Comparison of ENCODE assay signal across 23 mouse cellular contexts in genomic region chr1:180729231-180729630, GRCm38 (mm10). TPM values are rescaled to one million over a fixed set of nuclear protein-coding genes. Genes with fewer than 3 reads are reported as not detected.
DNase-seq lines count a peak whose midpoint lies in the region; ATAC-seq and TF ChIP-seq lines count a peak whose summit lies in the region.
"Had no signal": no experiment of that assay in that cellular context is flagged by ENCODE, and none has a peak within 500 bp of the region (broad histone marks: within the 10 kb centered on the region; RNA-seq: fewer than 3 reads in every experiment).

No protein-coding gene starts in this region.

- no peak overlapping the region for H3K4me3 ChIP-seq in heart, embryonic 10.5 days
- H3K4me3 ChIP-seq in liver, embryonic 14.5 days (ENCODE audit: insufficient read depth in 1 of 2, low read depth in 2 of 2, low read length in 2 of 2): no peak overlapping the region
- H3K4me3 ChIP-seq in liver, postnatal 0 days (ENCODE audit: low read depth, low read length): no peak overlapping the region
- H3K4me3 ChIP-seq in liver, embryonic 15.5 days (replicated peaks): no peak overlapping the region
- H3K4me3 ChIP-seq in forebrain, embryonic 12.5 days (replicated peaks): no peak overlapping the region
- H3K4me3 ChIP-seq: embryonic facial prominence, embryonic 10.5 days; gastrocnemius, adult 2 months; heart, embryonic 15.5 days; hindbrain, embryonic 10.5 days had no signal

- H3K4me1 ChIP-seq in heart, embryonic 10.5 days: peaks cover 30% of the 10 kb centered on the region
- peaks cover 25 to 35% of the 10 kb centered on the region in 2 experiments for H3K4me1 ChIP-seq in liver, embryonic 14.5 days (replicated peaks; ENCODE audit: control insufficient read depth in 2 of 2, insufficient read depth in 2 of 2, low read length in 1 of 2)
- H3K4me1 ChIP-seq in liver, postnatal 0 days (ENCODE audit: insufficient read depth): peaks cover 39% of the 10 kb centered on the region
- peaks cover 59% of the 10 kb centered on the region for H3K4me1 ChIP-seq in liver, embryonic 15.5 days (replicated peaks)
- peaks cover 29% of the 10 kb centered on the region for H3K4me1 ChIP-seq in forebrain, embryonic 12.5 days

- no peak overlapping the region for H3K9ac ChIP-seq in liver, embryonic 14.5 days (replicated peaks)
- no peak overlapping the region for H3K9ac ChIP-seq in liver, postnatal 0 days (replicated peaks)
- no peak overlapping the region for H3K9ac ChIP-seq in liver, embryonic 15.5 days
- H3K9ac ChIP-seq in forebrain, embryonic 12.5 days: no peak overlapping the region
- H3K9ac ChIP-seq: heart, embryonic 15.5 days; hindbrain, embryonic 14.5 days had no signal

- H3K36me3 ChIP-seq in heart, embryonic 10.5 days: peaks cover 7% of the 10 kb centered on the region
- H3K36me3 ChIP-seq in liver, embryonic 14.5 days (replicated peaks; ENCODE audit: control insufficient read depth, insufficient read depth, low read depth): peaks cover 6% of the 10 kb centered on the region; the same call in 1 of the 2 replicates
- peaks cover 4% of the 10 kb centered on the region for H3K36me3 ChIP-seq in liver, postnatal 0 days (replicated peaks; ENCODE audit: insufficient read depth, low read length)
- H3K36me3 ChIP-seq in liver, embryonic 15.5 days (replicated peaks): peaks cover 6% of the 10 kb centered on the region
- peaks cover 1% of the 10 kb centered on the region for H3K36me3 ChIP-seq in forebrain, embryonic 12.5 days (replicated peaks)

- no peak for ATAC-seq in liver, embryonic 14.5 days (ENCODE audit: insufficient read depth)
- no peak for ATAC-seq in liver, postnatal 0 days
- no peak for ATAC-seq in liver, embryonic 15.5 days (ENCODE audit: insufficient read depth)
- ATAC-seq in forebrain, embryonic 12.5 days (ENCODE audit: low FRiP score): no peak
- ATAC-seq: forebrain, embryonic 14.5 days had no signal

- no peak overlapping the region for H3K27ac ChIP-seq in heart, embryonic 10.5 days
- no peak overlapping the region for H3K27ac ChIP-seq in liver, embryonic 14.5 days
- H3K27ac ChIP-seq in liver, postnatal 0 days (ENCODE audit: low read depth): no peak overlapping the region
- peak overlapping the region; percentile 34; the same call in 1 of the 2 replicates for H3K27ac ChIP-seq in liver, embryonic 15.5 days (replicated peaks)
- H3K27ac ChIP-seq in forebrain, embryonic 12.5 days: no peak overlapping the region
- H3K27ac ChIP-seq: embryonic facial prominence, embryonic 10.5 days; gastrocnemius, adult 2 months; heart, embryonic 15.5 days; hindbrain, embryonic 10.5 days; hindbrain, embryonic 14.5 days had no signal

- peak overlapping the region; percentile 20 for H3K4me2 ChIP-seq in liver, embryonic 14.5 days (ENCODE audit: low read depth)
- no peak overlapping the region for H3K4me2 ChIP-seq in liver, postnatal 0 days (ENCODE audit: low read depth, low read length)
- 0 out of 2 replicates have a peak overlapping the region, but pooled peaks have one; percentile 18 for H3K4me2 ChIP-seq in liver, embryonic 15.5 days
- H3K4me2 ChIP-seq in forebrain, embryonic 12.5 days: no peak overlapping the region
- H3K4me2 ChIP-seq: heart, embryonic 11.5 days; heart, embryonic 15.5 days; hindbrain, embryonic 14.5 days had no signal

- 90% methylated on average over 3 of the region's 3 CpGs for WGBS in heart, embryonic 10.5 days
- 75% methylated on average over 3 of the region's 3 CpGs for WGBS in liver, embryonic 14.5 days (ENCODE audit: insufficient replicate concordance)
- 75% methylated on average over 3 of the region's 3 CpGs for WGBS in liver, postnatal 0 days (ENCODE audit: insufficient replicate concordance)
- WGBS in liver, embryonic 15.5 days (ENCODE audit: insufficient replicate concordance): 78% methylated on average over 3 of the region's 3 CpGs
- WGBS in forebrain, embryonic 12.5 days: 98% methylated on average over 3 of the region's 3 CpGs

- no peak for TF ChIP-seq EP300 in liver, embryonic 14.5 days (IDR thresholded peaks at IDR 0.05; ENCODE audit: low read depth)
- TF ChIP-seq EP300 in liver, postnatal 0 days (IDR thresholded peaks at IDR 0.05; ENCODE audit: low read depth): no peak

- H3K9me3 ChIP-seq in heart, embryonic 10.5 days: no peaks in the 10 kb centered on the region
- no peaks in the 10 kb centered on the region for H3K9me3 ChIP-seq in liver, embryonic 14.5 days (ENCODE audit: control insufficient read depth, low read length)
- H3K9me3 ChIP-seq in liver, postnatal 0 days (ENCODE audit: low read length): no peaks in the 10 kb centered on the region
- no peaks in the 10 kb centered on the region for H3K9me3 ChIP-seq in liver, embryonic 15.5 days (replicated peaks)
- no peaks in the 10 kb centered on the region for H3K9me3 ChIP-seq in forebrain, embryonic 12.5 days
- H3K9me3 ChIP-seq: embryonic facial prominence, embryonic 10.5 days; heart, embryonic 15.5 days; hindbrain, embryonic 10.5 days had no signal

- no peak for TF ChIP-seq CTCF in liver, embryonic 14.5 days (IDR thresholded peaks at IDR 0.05; ENCODE audit: low read depth)
- TF ChIP-seq CTCF in liver, postnatal 0 days (IDR thresholded peaks at IDR 0.05; ENCODE audit: low read depth): no peak

- DNase-seq in heart, embryonic 10.5 days (ENCODE audit: low spot score): peak; percentile 53
- no peak for DNase-seq in heart, postnatal 4 days
- DNase-seq in liver, embryonic 14.5 days (ENCODE audit: low read depth in 3 of 3, low spot score in 3 of 3): no peak
- no peak for DNase-seq in liver, postnatal 0 days
- DNase-seq in gastrocnemius, postnatal 10 days: no peak
- DNase-seq: adrenal gland, adult 2 months; adrenal gland, postnatal 36 days; cerebellum, adult 2 months; cerebellum, postnatal 10 days; gastrocnemius, adult 2 months; heart, adult 18-20 months; heart, postnatal 14 days had no signal

- H3K27me3 ChIP-seq in heart, embryonic 10.5 days (ENCODE audit: insufficient read depth, poor library complexity, severe bottlenecking): no peaks in the 10 kb centered on the region
- H3K27me3 ChIP-seq in liver, embryonic 14.5 days (ENCODE audit: control insufficient read depth, insufficient read depth, low read length): no peaks in the 10 kb centered on the region
- H3K27me3 ChIP-seq in liver, postnatal 0 days (ENCODE audit: insufficient read depth, low read length): no peaks in the 10 kb centered on the region
- no peaks in the 10 kb centered on the region for H3K27me3 ChIP-seq in liver, embryonic 15.5 days
- no peaks in the 10 kb centered on the region for H3K27me3 ChIP-seq in forebrain, embryonic 12.5 days
- H3K27me3 ChIP-seq: CH12.LX; heart, embryonic 15.5 days had no signal

RNA-seq across cellular contexts. Expression of gene Acbd3, which starts 3.4 kb away (rescaled TPM):
- 20.5 and 24.5 TPM in 2 replicates for polyA plus RNA-seq in heart, embryonic 10.5 days (2016; fragmentation: Nextera tagmentation; extraction: Ambion mirVana)
- total RNA-seq in heart, postnatal 4 days (2021): 10 to 100 TPM; 35.8 to 36.5 TPM
- 6.4 and 9.8 TPM in 2 replicates for polyA plus RNA-seq in liver, embryonic 14.5 days (2012; rRNA removed)
- polyA plus RNA-seq in liver, embryonic 14.5 days (2014; fragmentation: Nextera tagmentation; extraction: Ambion mirVana): 7.2 and 8.2 TPM in 2 replicates
- polyA plus RNA-seq in liver, postnatal 0 days (2015; fragmentation: Nextera tagmentation; extraction: Ambion mirVana): 7.3 and 7.9 TPM in 2 replicates
- polyA plus RNA-seq in liver, embryonic 15.5 days (2015; fragmentation: Nextera tagmentation; extraction: Ambion mirVana): 7.6 and 8.3 TPM in 2 replicates
- 22.5 and 23.7 TPM in 2 replicates for polyA plus RNA-seq in forebrain, embryonic 12.5 days (2016; fragmentation: Nextera tagmentation; extraction: Ambion mirVana)
- 10 to 100 TPM; 22.0 to 27.7 TPM for total RNA-seq in gastrocnemius, postnatal 10 days (2021)

RNA-seq across cellular contexts. Expression of gene Mixl1, which starts 32.4 kb away (rescaled TPM):
- polyA plus RNA-seq in heart, embryonic 10.5 days (2016; fragmentation: Nextera tagmentation; extraction: Ambion mirVana): 0.26 and 0.62 TPM in 2 replicates
- not detected for total RNA-seq in heart, postnatal 4 days (2021)
- polyA plus RNA-seq in liver, embryonic 14.5 days (2012; rRNA removed): 0.15 and 0.18 TPM in 2 replicates
- polyA plus RNA-seq in liver, embryonic 14.5 days (2014; fragmentation: Nextera tagmentation; extraction: Ambion mirVana): 0.18 and 0.30 TPM in 2 replicates
- polyA plus RNA-seq in liver, postnatal 0 days (2015; fragmentation: Nextera tagmentation; extraction: Ambion mirVana): 0.08 TPM in 1 of 2 replicates, not detected in the other
- 0.23 and 0.33 TPM in 2 replicates for polyA plus RNA-seq in liver, embryonic 15.5 days (2015; fragmentation: Nextera tagmentation; extraction: Ambion mirVana)
- polyA plus RNA-seq in forebrain, embryonic 12.5 days (2016; fragmentation: Nextera tagmentation; extraction: Ambion mirVana): not detected in 2 replicates
- not detected for total RNA-seq in gastrocnemius, postnatal 10 days (2021)
- total RNA-seq: adrenal gland, adult 2 months; adrenal gland, postnatal 36 days; CH12.LX; gastrocnemius, adult 2 months; gastrocnemius, postnatal 4 days; heart, adult 18-20 months; heart, postnatal 14 days had no signal
- polyA plus RNA-seq: C2C12; cerebellum, adult 2 months; heart, embryonic 15.5 days; hindbrain, embryonic 10.5 days had no signal

Comparison
In these comparisons a context has a peak if more than half of its experiments do, and no peak if none do; other contexts are left out.
1. H3K4me2 ChIP-seq: peak in liver, embryonic 14.5 days (single experiment) and liver, embryonic 15.5 days (single experiment); none in liver, postnatal 0 days (single experiment) and forebrain, embryonic 12.5 days (single experiment).